ENCODE assay signal across 25 mouse cellular contexts in genomic region chr8:64671937-64672336, GRCm38 (mm10). TPM values are rescaled to one million over a fixed set of nuclear protein-coding genes. Genes with fewer than 3 reads are reported as not detected.
DNase-seq lines count a peak whose midpoint lies in the region; ATAC-seq and TF ChIP-seq lines count a peak whose summit lies in the region.
"Had no signal": no experiment of that assay in that cellular context is flagged by ENCODE, and none has a peak within 500 bp of the region (broad histone marks: within the 10 kb centered on the region; RNA-seq: fewer than 3 reads in every experiment).

No protein-coding gene starts in this region.

- 28% methylated on average over 1 of the region's 1 CpGs for WGBS in forebrain, embryonic 13.5 days
- 42% methylated on average over 1 of the region's 1 CpGs for WGBS in forebrain, embryonic 12.5 days
- 51% methylated on average over 1 of the region's 1 CpGs for WGBS in heart, embryonic 10.5 days
- WGBS in midbrain, embryonic 14.5 days: 0% methylated on average over 1 of the region's 1 CpGs
- WGBS in midbrain, embryonic 10.5 days: 32% methylated on average over 1 of the region's 1 CpGs
- WGBS in forebrain, postnatal 0 days: 19% methylated on average over 1 of the region's 1 CpGs
- 31% methylated on average over 1 of the region's 1 CpGs for WGBS in kidney, embryonic 15.5 days

- H3K4me3 ChIP-seq in forebrain, embryonic 13.5 days: no peak overlapping the region
- no peak overlapping the region for H3K4me3 ChIP-seq in forebrain, embryonic 12.5 days (replicated peaks)
- no peak overlapping the region for H3K4me3 ChIP-seq in heart, embryonic 10.5 days
- no peak overlapping the region for H3K4me3 ChIP-seq in midbrain, embryonic 14.5 days (replicated peaks; ENCODE audit: low read depth, low read length)
- H3K4me3 ChIP-seq in midbrain, embryonic 10.5 days: no peak overlapping the region
- H3K4me3 ChIP-seq in forebrain, postnatal 0 days (ENCODE audit: low read depth, low read length): no peak overlapping the region
- no peak overlapping the region for H3K4me3 ChIP-seq in kidney, embryonic 15.5 days (replicated peaks)
- H3K4me3 ChIP-seq: embryonic facial prominence, embryonic 13.5 days; heart, embryonic 15.5 days; hindbrain, embryonic 15.5 days had no signal

- 0 out of 2 replicates have a peak, but pooled peaks cover 3% of the 10 kb centered on the region for H3K9me3 ChIP-seq in forebrain, embryonic 13.5 days (replicated peaks)
- no peaks in the 10 kb centered on the region; the same call in 1 of the 2 replicates for H3K9me3 ChIP-seq in forebrain, embryonic 12.5 days
- H3K9me3 ChIP-seq in heart, embryonic 10.5 days: no peaks in the 10 kb centered on the region
- H3K9me3 ChIP-seq in midbrain, embryonic 14.5 days (ENCODE audit: control insufficient read depth, low read length): no peaks in the 10 kb centered on the region
- no peaks in the 10 kb centered on the region for H3K9me3 ChIP-seq in midbrain, embryonic 10.5 days (replicated peaks)
- H3K9me3 ChIP-seq in forebrain, postnatal 0 days (ENCODE audit: low read length): no peaks in the 10 kb centered on the region
- no peaks in the 10 kb centered on the region for H3K9me3 ChIP-seq in kidney, embryonic 15.5 days (replicated peaks)
- H3K9me3 ChIP-seq: embryonic facial prominence, embryonic 13.5 days; G1E; hindbrain, embryonic 15.5 days had no signal

- H3K36me3 ChIP-seq in forebrain, embryonic 13.5 days (ENCODE audit: poor library complexity, severe bottlenecking): 0 out of 2 replicates have a peak, but pooled peaks cover 3% of the 10 kb centered on the region
- 0 out of 2 replicates have a peak, but pooled peaks cover 2% of the 10 kb centered on the region for H3K36me3 ChIP-seq in forebrain, embryonic 12.5 days (replicated peaks)
- no peaks in the 10 kb centered on the region for H3K36me3 ChIP-seq in heart, embryonic 10.5 days
- H3K36me3 ChIP-seq in midbrain, embryonic 14.5 days (ENCODE audit: control insufficient read depth, insufficient read depth, low read length): no peaks in the 10 kb centered on the region
- H3K36me3 ChIP-seq in midbrain, embryonic 10.5 days: peaks cover 9% of the 10 kb centered on the region; the same call in 1 of the 2 replicates
- H3K36me3 ChIP-seq in forebrain, postnatal 0 days (ENCODE audit: insufficient read depth): no peaks in the 10 kb centered on the region
- H3K36me3 ChIP-seq in kidney, embryonic 15.5 days: no peaks in the 10 kb centered on the region
- H3K36me3 ChIP-seq: embryonic facial prominence, embryonic 13.5 days; G1E; heart, embryonic 15.5 days; hindbrain, embryonic 15.5 days had no signal

- no peak for TF ChIP-seq CTCF in forebrain, postnatal 0 days (IDR thresholded peaks at IDR 0.05; ENCODE audit: low read depth)

- ATAC-seq in forebrain, embryonic 13.5 days: peak; percentile 66; the same call in 1 of the 2 replicates
- ATAC-seq in forebrain, embryonic 12.5 days (ENCODE audit: low FRiP score): no peak
- ATAC-seq in midbrain, embryonic 14.5 days (ENCODE audit: low FRiP score, low TSS enrichment): no peak
- ATAC-seq in forebrain, postnatal 0 days: peak; percentile 77
- no peak for ATAC-seq in kidney, embryonic 15.5 days (replicated peaks; ENCODE audit: low FRiP score)
- ATAC-seq: CD4-positive, CD25-positive, alpha-beta regulatory T cell, adult 4 months had no signal

- H3K4me1 ChIP-seq in forebrain, embryonic 13.5 days: no peaks in the 10 kb centered on the region
- H3K4me1 ChIP-seq in forebrain, embryonic 12.5 days: peaks cover 3% of the 10 kb centered on the region; the same call in 1 of the 2 replicates
- no peaks in the 10 kb centered on the region for H3K4me1 ChIP-seq in heart, embryonic 10.5 days
- H3K4me1 ChIP-seq in midbrain, embryonic 14.5 days (ENCODE audit: control insufficient read depth, insufficient read depth, low read length): 0 out of 2 replicates have a peak, but pooled peaks cover 3% of the 10 kb centered on the region
- peaks cover 14% of the 10 kb centered on the region for H3K4me1 ChIP-seq in midbrain, embryonic 10.5 days
- peaks cover 4% of the 10 kb centered on the region; the same call in 1 of the 2 replicates for H3K4me1 ChIP-seq in forebrain, postnatal 0 days (ENCODE audit: insufficient read depth)
- H3K4me1 ChIP-seq in kidney, embryonic 15.5 days: 0 out of 2 replicates have a peak, but pooled peaks cover 2% of the 10 kb centered on the region
- H3K4me1 ChIP-seq: embryonic facial prominence, embryonic 13.5 days had no signal

- no peak overlapping the region for H3K27ac ChIP-seq in forebrain, embryonic 13.5 days
- H3K27ac ChIP-seq in forebrain, embryonic 12.5 days: no peak overlapping the region
- H3K27ac ChIP-seq in heart, embryonic 10.5 days: no peak overlapping the region
- no peak overlapping the region for H3K27ac ChIP-seq in midbrain, embryonic 14.5 days (replicated peaks; ENCODE audit: low read depth, low read length)
- H3K27ac ChIP-seq in midbrain, embryonic 10.5 days (replicated peaks): no peak overlapping the region
- no peak overlapping the region for H3K27ac ChIP-seq in forebrain, postnatal 0 days (ENCODE audit: low read depth, low read length)
- H3K27ac ChIP-seq in kidney, embryonic 15.5 days: no peak overlapping the region
- H3K27ac ChIP-seq: embryonic facial prominence, embryonic 13.5 days; heart, embryonic 15.5 days; hindbrain, embryonic 15.5 days had no signal

- H3K4me2 ChIP-seq in forebrain, embryonic 13.5 days: no peak overlapping the region
- H3K4me2 ChIP-seq in forebrain, embryonic 12.5 days: no peak overlapping the region
- H3K4me2 ChIP-seq in midbrain, embryonic 14.5 days (ENCODE audit: low read length): no peak overlapping the region
- H3K4me2 ChIP-seq in forebrain, postnatal 0 days (ENCODE audit: low read depth): no peak overlapping the region
- H3K4me2 ChIP-seq in kidney, embryonic 15.5 days: no peak overlapping the region
- H3K4me2 ChIP-seq: embryonic facial prominence, embryonic 13.5 days; heart, embryonic 11.5 days; heart, embryonic 15.5 days; hindbrain, embryonic 15.5 days had no signal

- peak; percentile 33 for DNase-seq in heart, adult 11 months
- DNase-seq in heart, embryonic 10.5 days (ENCODE audit: low spot score): no peak
- peak; percentile 38 for DNase-seq in midbrain, embryonic 14.5 days
- no peak for DNase-seq in midbrain, embryonic 10.5 days (ENCODE audit: low spot score)
- peak; percentile 45 for DNase-seq in forebrain, postnatal 0 days
- DNase-seq: adrenal gland, adult 8-10 months; adrenal gland, postnatal 36 days; B cell, adult 2 months; cerebellum, adult 18-20 months; cerebellum, adult 9-11 months; cerebellum, postnatal 36 days; gastrocnemius, postnatal 36 days; heart, adult 18-20 months; heart, postnatal 14 days; kidney, adult 11 months had no signal

- no peaks in the 10 kb centered on the region for H3K27me3 ChIP-seq in forebrain, embryonic 13.5 days
- no peaks in the 10 kb centered on the region for H3K27me3 ChIP-seq in forebrain, embryonic 12.5 days
- no peaks in the 10 kb centered on the region for H3K27me3 ChIP-seq in heart, embryonic 10.5 days (ENCODE audit: insufficient read depth, poor library complexity, severe bottlenecking)
- no peaks in the 10 kb centered on the region for H3K27me3 ChIP-seq in midbrain, embryonic 14.5 days (ENCODE audit: control insufficient read depth, insufficient read depth, low read length)
- no peaks in the 10 kb centered on the region for H3K27me3 ChIP-seq in midbrain, embryonic 10.5 days (ENCODE audit: low read depth, poor library complexity, severe bottlenecking)
- H3K27me3 ChIP-seq in forebrain, postnatal 0 days (ENCODE audit: insufficient read depth, low read length): no peaks in the 10 kb centered on the region
- no peaks in the 10 kb centered on the region for H3K27me3 ChIP-seq in kidney, embryonic 15.5 days
- H3K27me3 ChIP-seq: embryonic facial prominence, embryonic 13.5 days; heart, embryonic 15.5 days; hindbrain, embryonic 15.5 days had no signal

- H3K9ac ChIP-seq in forebrain, embryonic 13.5 days: no peak overlapping the region
- H3K9ac ChIP-seq in forebrain, embryonic 12.5 days: no peak overlapping the region
- H3K9ac ChIP-seq in midbrain, embryonic 14.5 days (replicated peaks; ENCODE audit: low read length): no peak overlapping the region
- H3K9ac ChIP-seq in forebrain, postnatal 0 days: no peak overlapping the region
- no peak overlapping the region for H3K9ac ChIP-seq in kidney, embryonic 15.5 days
- H3K9ac ChIP-seq: embryonic facial prominence, embryonic 13.5 days; heart, embryonic 15.5 days; hindbrain, embryonic 15.5 days had no signal

RNA-seq across cellular contexts. Expression of gene Cpe, which starts 20.9 kb away (rescaled TPM):
- 389 and 392 TPM in 2 replicates for polyA plus RNA-seq in forebrain, embryonic 13.5 days (2015; fragmentation: Nextera tagmentation; extraction: Ambion mirVana)
- 367 and 417 TPM in 2 replicates for polyA plus RNA-seq in forebrain, embryonic 12.5 days (2016; fragmentation: Nextera tagmentation; extraction: Ambion mirVana)
- polyA plus RNA-seq in heart, embryonic 10.5 days (2016; fragmentation: Nextera tagmentation; extraction: Ambion mirVana): 67.0 and 69.2 TPM in 2 replicates
- polyA plus RNA-seq in midbrain, embryonic 14.5 days (2014; fragmentation: Nextera tagmentation; extraction: Ambion mirVana): 911 and 915 TPM in 2 replicates
- polyA plus RNA-seq in midbrain, embryonic 10.5 days (2016; fragmentation: Nextera tagmentation; extraction: Ambion mirVana): 163 and 215 TPM in 2 replicates
- 557 and 627 TPM in 2 replicates for total RNA-seq in forebrain, postnatal 0 days (2014; rRNA removed)
- 825 and 1,102 TPM in 2 replicates for polyA plus RNA-seq in forebrain, postnatal 0 days (2015; fragmentation: Nextera tagmentation; extraction: Ambion mirVana)
- polyA plus RNA-seq in kidney, embryonic 15.5 days (2015; fragmentation: Nextera tagmentation; extraction: Ambion mirVana): 75.0 and 80.8 TPM in 2 replicates
- total RNA-seq: hematopoietic stem cell, adult 5-6 weeks had no signal
- polyA plus RNA-seq: G1E had no signal

Comparison
In these comparisons a context has a peak if more than half of its experiments do, and no peak if none do; other contexts are left out.
1. ATAC-seq: peak in forebrain, embryonic 13.5 days (single experiment) and forebrain, postnatal 0 days (single experiment); none in forebrain, embryonic 12.5 days (single experiment), midbrain, embryonic 14.5 days (single experiment) and kidney, embryonic 15.5 days (single experiment).
2. DNase-seq: peak in heart, adult 11 months (single experiment), midbrain, embryonic 14.5 days (single experiment) and forebrain, postnatal 0 days (single experiment); none in heart, embryonic 10.5 days (single experiment) and midbrain, embryonic 10.5 days (single experiment).